ENCODE assay signal across 8 mouse cellular contexts in the genomic region with DNA sequence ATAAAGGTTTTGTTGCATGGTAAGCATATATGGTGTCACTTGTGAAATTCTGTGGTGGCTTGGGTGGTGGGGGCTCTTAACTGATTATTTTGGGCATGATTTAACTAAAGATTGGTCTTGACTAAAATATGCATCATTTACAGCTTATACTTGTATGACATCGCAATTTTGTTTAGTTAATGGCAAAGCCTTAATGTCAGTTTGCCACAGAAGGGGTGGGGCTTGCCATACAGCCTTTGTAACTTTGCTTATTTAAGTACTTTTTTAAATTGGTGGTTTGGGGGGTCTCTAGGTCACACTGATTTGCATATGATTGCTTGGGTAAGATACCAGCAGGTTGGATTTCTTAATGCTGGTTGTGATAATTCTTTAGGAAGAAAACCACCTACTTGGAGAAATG. TPM values are rescaled to one million over a fixed set of nuclear protein-coding genes. Genes with fewer than 3 reads are reported as not detected.
A peak's percentile ranks its signal among the peaks of the same experiment; 100 is the strongest.
DNase-seq lines count a peak whose midpoint lies in the region; ATAC-seq and TF ChIP-seq lines count a peak whose summit lies in the region.

No protein-coding gene starts in this region.

- DNase-seq in heart, adult 2 months, result no peak
- no peak for DNase-seq in heart, postnatal 36 days
- DNase-seq in forebrain, embryonic 11.5 days (ENCODE audit: low spot score), result no peak
- no peak for DNase-seq in layer of hippocampus, postnatal 14 days (ENCODE audit: low spot score in 2 of 2)
- DNase-seq in adrenal gland, postnatal 36 days, result no peak

- peak overlapping the region; percentile 57 for H3K4me3 ChIP-seq in heart, adult 2 months
- peak overlapping the region; percentile 47 for H3K4me3 ChIP-seq in C2C12 (ENCODE audit: insufficient read depth, poor library complexity, severe bottlenecking)
- peak overlapping the region; percentile 50 for H3K4me3 ChIP-seq in forebrain, embryonic 11.5 days (ENCODE audit: low read depth, low read length)
- peak overlapping the region; percentile 63 for H3K4me3 ChIP-seq in liver, embryonic 12.5 days

- no peak overlapping the region for H3ac ChIP-seq in C2C12 (ENCODE audit: control insufficient read depth, insufficient read length, low read depth)

- TF ChIP-seq POLR2A in heart, adult 2 months (IDR thresholded peaks at IDR 0.05; ENCODE audit: insufficient read depth, low read depth, low read length), result no peak

- H3K9me3 ChIP-seq in forebrain, embryonic 11.5 days (ENCODE audit: control insufficient read depth, low read length), result no peaks in the 10 kb centered on the region
- no peaks in the 10 kb centered on the region for H3K9me3 ChIP-seq in liver, embryonic 12.5 days (replicated peaks)

- H3K27me3 ChIP-seq in heart, adult 2 months (ENCODE audit: control insufficient read depth, insufficient read depth, low read length), result no peaks in the 10 kb centered on the region
- H3K27me3 ChIP-seq in C2C12 (ENCODE audit: control insufficient read depth, insufficient read depth, insufficient read length), result no peaks in the 10 kb centered on the region
- no peaks in the 10 kb centered on the region for H3K27me3 ChIP-seq in forebrain, embryonic 11.5 days (ENCODE audit: control insufficient read depth, insufficient read depth, low read length)
- no peaks in the 10 kb centered on the region for H3K27me3 ChIP-seq in liver, embryonic 12.5 days (replicated peaks)

- peaks cover 27% of the 10 kb centered on the region for H3K79me3 ChIP-seq in C2C12 (ENCODE audit: low read depth)

- H3K36me3 ChIP-seq in heart, adult 2 months (ENCODE audit: control insufficient read depth, insufficient read depth, low read length), result peaks cover 26% of the 10 kb centered on the region
- H3K36me3 ChIP-seq in C2C12 (ENCODE audit: control insufficient read depth, insufficient read depth), result peaks cover 27% of the 10 kb centered on the region
- peaks cover 8% of the 10 kb centered on the region; the same call in 1 of the 2 replicates for H3K36me3 ChIP-seq in forebrain, embryonic 11.5 days (ENCODE audit: control insufficient read depth, insufficient read depth, low read length)
- H3K36me3 ChIP-seq in liver, embryonic 12.5 days, result peaks cover 35% of the 10 kb centered on the region

- no peak for TF ChIP-seq CTCF in heart, adult 2 months (IDR thresholded peaks at IDR 0.05)
- no peak for TF ChIP-seq CTCF in C2C12 (IDR thresholded peaks at IDR 0.05; ENCODE audit: control insufficient read depth, insufficient read depth, insufficient read length)

- no peaks in the 10 kb centered on the region for H3K79me2 ChIP-seq in heart, adult 2 months (replicated peaks; ENCODE audit: control insufficient read depth, insufficient read depth, low read length)
- peaks cover 44% of the 10 kb centered on the region for H3K79me2 ChIP-seq in C2C12 (ENCODE audit: control insufficient read depth, insufficient read depth)

- peak overlapping the region; percentile 80 for H3K4me2 ChIP-seq in forebrain, embryonic 11.5 days (ENCODE audit: low read depth, low read length, severe bottlenecking)
- peak overlapping the region; percentile 76 for H3K4me2 ChIP-seq in liver, embryonic 12.5 days

- H3K27ac ChIP-seq in heart, adult 2 months, result no peak overlapping the region; the same call in 1 of the 2 replicates
- no peak overlapping the region for H3K27ac ChIP-seq in forebrain, embryonic 11.5 days (ENCODE audit: low read depth, low read length)
- H3K27ac ChIP-seq in liver, embryonic 12.5 days, result no peak overlapping the region

- TF ChIP-seq EP300 in heart, adult 2 months (IDR thresholded peaks at IDR 0.05; ENCODE audit: insufficient read depth, low read depth, low read length), result no peak

- intact Hi-C loops in heart, adult 2 months (cut with DNase I), result loop anchor here (5.0 kb wide), 1 partner anchor 94 kb away; the partner anchor contains the start of genes Lrrc75a and Mmgt2
- intact Hi-C loops in heart, postnatal 36 days (cut with DNase I), result no loop called here

- H3K9ac ChIP-seq in heart, adult 2 months (ENCODE audit: low read depth, low read length), result peak overlapping the region; percentile 43; the same call in 1 of the 2 replicates
- peak overlapping the region; percentile 41; the same call in 1 of the 2 replicates for H3K9ac ChIP-seq in forebrain, embryonic 11.5 days (ENCODE audit: low read length)
- H3K9ac ChIP-seq in liver, embryonic 12.5 days, result peak overlapping the region; percentile 61

- WGBS in heart, adult 2 months, result 5% methylated on average over 1 of the region's 1 CpGs
- 43% methylated on average over 1 of the region's 1 CpGs for WGBS in forebrain, embryonic 11.5 days
- 27% methylated on average over 1 of the region's 1 CpGs for WGBS in liver, embryonic 12.5 days (ENCODE audit: insufficient replicate concordance)

- H3K4me1 ChIP-seq in heart, adult 2 months (ENCODE audit: control insufficient read depth, insufficient read depth, low read length), result peaks cover 5% of the 10 kb centered on the region
- H3K4me1 ChIP-seq in forebrain, embryonic 11.5 days (replicated peaks; ENCODE audit: control insufficient read depth, insufficient read depth, low read length), result peaks cover 13% of the 10 kb centered on the region; the same call in 1 of the 2 replicates
- H3K4me1 ChIP-seq in liver, embryonic 12.5 days, result peaks cover 48% of the 10 kb centered on the region

- ATAC-seq in forebrain, embryonic 11.5 days (replicated peaks; ENCODE audit: low FRiP score), result no peak
- no peak for ATAC-seq in liver, embryonic 12.5 days
- no peak for ATAC-seq in granulocyte monocyte progenitor cell, adult 5-6 weeks (replicated peaks; ENCODE audit: poor library complexity, severe bottlenecking)

TF ChIP-seq in C2C12, 6 proteins besides CTCF, POLR2A, EP300 and RAD21:
- TF ChIP-seq MAX (IDR thresholded peaks at IDR 0.05), result no peak
- no peak for TF ChIP-seq USF1 (IDR thresholded peaks at IDR 0.05; ENCODE audit: low read depth)
- no peak for TF ChIP-seq CEBPB (IDR thresholded peaks at IDR 0.05; ENCODE audit: low read depth)
- no peak for TF ChIP-seq FOSL1 (IDR thresholded peaks at IDR 0.05; ENCODE audit: insufficient read depth, low read length, poor library complexity, severe bottlenecking)
- no peak for TF ChIP-seq MYOG (IDR thresholded peaks at IDR 0.05; ENCODE audit: control insufficient read depth, extremely low read depth, insufficient read length)
- no peak for TF ChIP-seq MYOD1 (IDR thresholded peaks at IDR 0.05; ENCODE audit: control insufficient read depth, insufficient read length, low read depth)
TF ChIP-seq in C2C12: peak in this region for 0.

RNA-seq across cellular contexts. Expression of gene Ubb, which starts 2.2 kb away (rescaled TPM):
- total RNA-seq in heart, adult 2 months (2021), result 100 to 1,000 TPM; 626 to 699 TPM
- polyA plus RNA-seq in heart, adult 2 months (2012; rRNA removed), result 1,026 and 1,119 TPM in 2 replicates
- total RNA-seq in heart, postnatal 36 days (2021), result 100 to 1,000 TPM; 708 to 720 TPM
- polyA plus RNA-seq in C2C12 (2012; fragmentation: generic; extraction: Trizol), result 1,633 TPM
- 3,283 and 3,484 TPM in 2 replicates for polyA plus RNA-seq in forebrain, embryonic 11.5 days (2014; fragmentation: Nextera tagmentation; extraction: Ambion mirVana)
- polyA plus RNA-seq in liver, embryonic 12.5 days (2016; fragmentation: Nextera tagmentation; extraction: Ambion mirVana), result 1,472 and 1,525 TPM in 2 replicates
- total RNA-seq in layer of hippocampus, postnatal 14 days (2021), result 1,000 to 10,000 TPM; 1,675 to 1,723 TPM
- total RNA-seq in adrenal gland, postnatal 36 days (2021), result 1,000 to 10,000 TPM; 1,237 to 1,515 TPM
- 870 and 954 TPM in 2 replicates for total RNA-seq in granulocyte monocyte progenitor cell, adult 5-6 weeks (2014; fragmentation: Nextera tagmentation)
- total RNA-seq in granulocyte monocyte progenitor cell, adult 5-6 weeks (2017), result 1,051 and 1,247 TPM in 2 replicates

RNA-seq across cellular contexts. Expression of gene Cenpv, which starts 14.1 kb away (rescaled TPM):
- total RNA-seq in heart, adult 2 months (2021), result 10 to 100 TPM; 25.0 to 25.8 TPM
- 30.8 and 54.7 TPM in 2 replicates for polyA plus RNA-seq in heart, adult 2 months (2012; rRNA removed)
- 10 to 100 TPM; 22.8 to 25.0 TPM for total RNA-seq in heart, postnatal 36 days (2021)
- 21.6 TPM for polyA plus RNA-seq in C2C12 (2012; fragmentation: generic; extraction: Trizol)
- polyA plus RNA-seq in forebrain, embryonic 11.5 days (2014; fragmentation: Nextera tagmentation; extraction: Ambion mirVana), result 61.5 and 79.6 TPM in 2 replicates
- polyA plus RNA-seq in liver, embryonic 12.5 days (2016; fragmentation: Nextera tagmentation; extraction: Ambion mirVana), result 30.6 and 32.3 TPM in 2 replicates
- 10 to 100 TPM; 37.4 to 38.5 TPM for total RNA-seq in layer of hippocampus, postnatal 14 days (2021)
- total RNA-seq in adrenal gland, postnatal 36 days (2021), result 10 to 100 TPM; 30.2 to 37.2 TPM
- total RNA-seq in granulocyte monocyte progenitor cell, adult 5-6 weeks (2014; fragmentation: Nextera tagmentation), result 25.2 and 30.3 TPM in 2 replicates
- 12.8 and 15.7 TPM in 2 replicates for total RNA-seq in granulocyte monocyte progenitor cell, adult 5-6 weeks (2017)

RNA-seq across cellular contexts. Expression of gene Trpv2, which starts 21.1 kb away (rescaled TPM):
- total RNA-seq in heart, adult 2 months (2021), result 1 to 10 TPM; 2.6 to 3.5 TPM
- 4.6 and 5.6 TPM in 2 replicates for polyA plus RNA-seq in heart, adult 2 months (2012; rRNA removed)
- 1 to 10 TPM; 2.8 to 2.9 TPM for total RNA-seq in heart, postnatal 36 days (2021)
- 12.8 TPM for polyA plus RNA-seq in C2C12 (2012; fragmentation: generic; extraction: Trizol)
- polyA plus RNA-seq in forebrain, embryonic 11.5 days (2014; fragmentation: Nextera tagmentation; extraction: Ambion mirVana), result 3.0 and 3.1 TPM in 2 replicates
- polyA plus RNA-seq in liver, embryonic 12.5 days (2016; fragmentation: Nextera tagmentation; extraction: Ambion mirVana), result 8.0 and 9.0 TPM in 2 replicates
- total RNA-seq in layer of hippocampus, postnatal 14 days (2021), result 10 to 100 TPM; 18.4 to 21.5 TPM
- total RNA-seq in adrenal gland, postnatal 36 days (2021), result 1 to 10 TPM; 2.0 to 3.7 TPM
- total RNA-seq in granulocyte monocyte progenitor cell, adult 5-6 weeks (2014; fragmentation: Nextera tagmentation), result 13.8 and 17.5 TPM in 2 replicates
- total RNA-seq in granulocyte monocyte progenitor cell, adult 5-6 weeks (2017), result 9.2 and 10.7 TPM in 2 replicates
